Mouse (Mus musculus) kidney, embryonic 14.5 days (tissue): ENCODE measurements around the gene Rgs14. TPM values are rescaled to one million over a fixed set of nuclear protein-coding genes. Genes with fewer than 3 reads are reported as not detected.

ENCODE experiments used
- ATAC-seq: fragments of 200-750 bp; cut with Nextera tagmentation; 2 replicates; pipeline ENCODE4 v1.8.0; 2017; ENCODE audit warnings: moderate number of reproducible peaks, mild to moderate bottlenecking, moderate TSS enrichment, moderate library complexity; ENCODE audit not compliant: low FRiP score, low TSS enrichment
- H3K27ac ChIP-seq: fragments of 300-500 bp; sonication (generic); 2 replicates; pipeline ENCODE4 v1.5.1; 2014; ENCODE audit warnings: low read depth, mild to moderate bottlenecking, low read length, moderate library complexity, mixed read lengths
- H3K27me3 ChIP-seq: fragments of 300-500 bp; sonication (generic); 2 replicates; pipeline ENCODE4 v1.6.1; 2014; ENCODE audit warnings: mild to moderate bottlenecking, low read length; ENCODE audit not compliant: control insufficient read depth, insufficient read depth
- H3K36me3 ChIP-seq: fragments of 300-500 bp; sonication (generic); 2 replicates; pipeline ENCODE4 v1.6.1; 2014; ENCODE audit warnings: low read length, mixed read lengths; ENCODE audit not compliant: control insufficient read depth, insufficient read depth
- H3K4me1 ChIP-seq: fragments of 300-500 bp; sonication (generic); 2 replicates; pipeline ENCODE4 v1.6.1; 2014; ENCODE audit warnings: low read length, mixed read lengths; ENCODE audit not compliant: control insufficient read depth, insufficient read depth
- H3K4me2 ChIP-seq: fragments of 300-500 bp; sonication (generic); replicated peaks from 2 replicates; pipeline ENCODE4 v1.6.1; 2014; ENCODE audit warnings: low read depth, mild to moderate bottlenecking, low read length
- H3K4me3 ChIP-seq: fragments of 300-500 bp; sonication (generic); 2 replicates; pipeline ENCODE4 v1.5.1; 2014; ENCODE audit warnings: mild to moderate bottlenecking, low read length
- H3K9ac ChIP-seq: fragments of 300-500 bp; sonication (generic); 2 replicates; pipeline ENCODE4 v1.6.1; 2014; ENCODE audit warnings: low read depth, mild to moderate bottlenecking, low read length, moderate library complexity
- H3K9me3 ChIP-seq: fragments of 300-500 bp; sonication (generic); 2 replicates; pipeline ENCODE4 v1.6.1; 2016; ENCODE audit warnings: low read length; ENCODE audit not compliant: control insufficient read depth
- WGBS: fragments of 180-500 bp; shearing (Covaris S2); extraction: QIAGEN DNeasy Blood & Tissue Kit; methylation state at CpG from one replicate; pipeline ENCODE4 v1.1.7; 2014; 5-methylcytosine and 5-hydroxymethylcytosine counted together
- polyA plus RNA-seq: library from polyadenylated mRNA; unstranded; fragments of >200 nt; fragmentation: Nextera tagmentation; extraction: Ambion mirVana; gene quantifications from 2 replicates; pipeline ENCODE4 v1.2.1, GENCODE M21; 2014

The Rgs14 gene
- polyA plus RNA-seq, 1 experiment from 2014 or later = 0.92 TPM

DNA sequence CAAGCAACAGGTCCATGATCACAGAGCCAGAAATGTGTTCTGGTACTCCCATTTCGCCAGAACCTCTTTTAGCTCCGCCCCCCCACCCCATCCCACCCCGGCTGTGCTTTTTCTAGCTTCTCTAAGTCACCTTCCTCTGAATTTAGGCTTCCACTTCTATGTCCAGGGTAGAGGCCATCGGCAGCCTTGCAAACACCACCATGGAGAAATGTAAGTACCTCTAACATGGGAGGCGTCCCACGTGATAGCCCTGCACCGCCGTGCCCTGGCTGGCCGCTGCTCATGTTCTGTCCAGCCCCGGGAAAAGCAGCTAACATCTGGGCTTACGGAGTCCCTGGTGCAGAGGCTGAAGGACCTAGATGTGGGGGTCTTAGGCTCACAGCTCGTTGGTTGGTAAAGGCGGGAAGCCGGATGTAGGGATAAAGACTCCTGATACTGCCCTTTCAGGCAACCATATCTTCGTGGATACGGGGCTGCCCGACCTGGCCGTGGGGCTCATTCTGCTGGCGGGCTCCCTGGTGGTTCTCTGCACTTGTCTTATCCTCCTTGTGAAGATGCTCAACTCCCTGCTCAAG is 39.1 kb downstream of the Rgs14 start:
- ATAC-seq = no peak
- Histone ChIP-seq H3K9ac (no peak overlapping the region), H3K27me3 (0 out of 2 replicates have a peak, but pooled peaks cover 2% of the 10 kb centered on the region), H3K9me3 (no peaks in the 10 kb centered on the region), H3K4me2 (no peak overlapping the region), H3K4me1 (no peaks in the 10 kb centered on the region), H3K4me3 (no peak overlapping the region), H3K27ac (no peak overlapping the region), H3K36me3 (no peaks in the 10 kb centered on the region)
- 88% methylated on average over 19 of the region's 19 CpGs for WGBS

GRCm38 (mm10) chr13:55411826-55412225 is 42.3 kb downstream of the Rgs14 start:
- ATAC-seq = no peak
- Histone ChIP-seq H3K36me3 (no peaks in the 10 kb centered on the region), H3K9ac (no peak overlapping the region), H3K27me3 (0 out of 2 replicates have a peak, but pooled peaks cover 3% of the 10 kb centered on the region), H3K4me1 (0 out of 2 replicates have a peak, but pooled peaks cover 5% of the 10 kb centered on the region), H3K9me3 (no peaks in the 10 kb centered on the region), H3K4me2 (no peak overlapping the region), H3K27ac (no peak overlapping the region), H3K4me3 (no peak overlapping the region)
- WGBS = 68% methylated on average over 7 of the region's 7 CpGs

DNA sequence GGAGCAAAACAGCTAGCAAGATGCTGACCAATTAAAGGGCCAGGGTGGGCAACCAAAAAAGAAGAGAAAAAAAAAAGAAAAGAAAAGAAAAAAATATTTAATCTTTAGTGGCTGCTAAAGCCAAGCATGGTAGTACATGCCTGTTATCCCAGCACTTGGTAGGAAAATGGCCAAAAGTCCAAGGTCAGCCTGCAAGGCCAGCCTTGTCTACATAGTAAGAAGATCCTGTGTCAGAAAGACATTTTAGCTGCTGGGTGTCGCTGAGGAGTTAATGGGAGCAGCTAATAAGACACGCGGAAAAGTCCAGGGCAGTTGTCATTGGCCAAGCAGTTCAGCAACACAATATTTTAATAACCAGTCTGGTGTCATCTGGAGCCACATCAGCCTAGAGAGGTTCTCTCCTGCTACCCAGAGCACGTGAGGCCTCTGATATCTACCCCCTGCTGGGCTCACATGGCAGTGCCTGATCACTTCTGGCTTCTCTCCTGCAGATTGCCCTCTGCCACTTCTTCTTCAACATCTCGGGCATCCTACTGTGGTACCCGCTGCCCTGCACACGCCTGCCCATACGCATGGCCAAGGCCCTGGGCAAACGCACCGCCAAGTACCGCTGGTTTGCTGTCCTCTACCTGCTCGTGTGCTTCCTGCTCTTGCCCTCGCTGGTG is 43.2 kb downstream of the Rgs14 start:
- Histone ChIP-seq H3K9ac (no peak overlapping the region), H3K27me3 (0 out of 2 replicates have a peak, but pooled peaks cover 3% of the 10 kb centered on the region), H3K4me3 (no peak overlapping the region), H3K36me3 (no peaks in the 10 kb centered on the region), H3K4me1 (0 out of 2 replicates have a peak, but pooled peaks cover 5% of the 10 kb centered on the region), H3K9me3 (no peaks in the 10 kb centered on the region), H3K4me2 (no peak overlapping the region), H3K27ac (no peak overlapping the region)
- no peak for ATAC-seq
- WGBS = 78% methylated on average over 13 of the region's 13 CpGs

GRCm38 (mm10) chr13:55413333-55413732 is 43.8 kb downstream of the Rgs14 start:
- Histone ChIP-seq H3K36me3 (no peaks in the 10 kb centered on the region), H3K4me1 (0 out of 2 replicates have a peak, but pooled peaks cover 8% of the 10 kb centered on the region), H3K4me2 (no peak overlapping the region), H3K4me3 (no peak overlapping the region), H3K9ac (no peak overlapping the region), H3K9me3 (no peaks in the 10 kb centered on the region), H3K27ac (no peak overlapping the region), H3K27me3 (0 out of 2 replicates have a peak, but pooled peaks cover 5% of the 10 kb centered on the region)
- ATAC-seq = no peak
- 89% methylated on average over 12 of the region's 12 CpGs for whole genome bisulfite sequencing

GRCm38 (mm10) chr13:55414743-55415380 is 45.3 kb downstream of the Rgs14 start, which contains the start of gene Pfn3:
Gene Pfn3, minus strand, starts transcription at chr13:55415232.
- peak within 1 kb of the TSS; percentile 36 for H3K4me3 ChIP-seq
- WGBS = 14% methylated on average over 41 of the region's 41 CpGs
- peak; percentile 61 for ATAC-seq
- H3K4me2 ChIP-seq = peak within 1 kb of the TSS; percentile 64
- no peaks in the 10 kb centered on the region for H3K9me3 ChIP-seq
- H3K27ac ChIP-seq = no peak within 1 kb of the TSS
- H3K27me3 ChIP-seq = peaks cover 17% of the 10 kb centered on the region
- peak within 1 kb of the TSS; percentile 42; the same call in 1 of the 2 replicates for H3K9ac ChIP-seq
- H3K4me1 ChIP-seq = 0 out of 2 replicates have a peak, but pooled peaks cover 8% of the 10 kb centered on the region
- H3K36me3 ChIP-seq = no peaks in the 10 kb centered on the region

DNA sequence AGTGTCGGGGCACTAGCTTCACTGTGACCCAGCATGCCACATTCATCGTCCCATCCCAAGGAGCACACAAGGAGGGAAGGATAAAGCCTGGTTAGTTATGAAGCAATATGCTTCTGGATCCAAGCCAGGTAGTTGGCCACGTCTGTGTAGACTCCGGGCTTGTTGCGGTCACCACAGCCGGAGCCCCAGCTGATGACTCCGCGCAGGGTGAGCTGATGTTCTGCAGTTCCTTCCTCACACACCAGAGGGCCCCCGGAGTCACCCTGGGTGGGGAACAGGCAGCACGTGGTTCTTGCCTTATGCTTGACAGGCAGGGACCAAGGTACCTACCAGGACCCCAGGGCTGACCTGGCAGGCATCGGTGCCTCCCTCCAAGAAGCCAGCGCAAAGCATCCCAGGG is 48.5 kb downstream of the Rgs14 start:
- Histone ChIP-seq H3K27ac (no peak overlapping the region), H3K9me3 (no peaks in the 10 kb centered on the region), H3K9ac (no peak overlapping the region), H3K4me2 (no peak overlapping the region), H3K4me1 (0 out of 2 replicates have a peak, but pooled peaks cover 14% of the 10 kb centered on the region), H3K27me3 (peaks cover 39% of the 10 kb centered on the region), H3K36me3 (no peaks in the 10 kb centered on the region), H3K4me3 (no peak overlapping the region)
- peak; percentile 54 for ATAC-seq
- 12% methylated on average over 12 of the region's 12 CpGs for WGBS

DNA sequence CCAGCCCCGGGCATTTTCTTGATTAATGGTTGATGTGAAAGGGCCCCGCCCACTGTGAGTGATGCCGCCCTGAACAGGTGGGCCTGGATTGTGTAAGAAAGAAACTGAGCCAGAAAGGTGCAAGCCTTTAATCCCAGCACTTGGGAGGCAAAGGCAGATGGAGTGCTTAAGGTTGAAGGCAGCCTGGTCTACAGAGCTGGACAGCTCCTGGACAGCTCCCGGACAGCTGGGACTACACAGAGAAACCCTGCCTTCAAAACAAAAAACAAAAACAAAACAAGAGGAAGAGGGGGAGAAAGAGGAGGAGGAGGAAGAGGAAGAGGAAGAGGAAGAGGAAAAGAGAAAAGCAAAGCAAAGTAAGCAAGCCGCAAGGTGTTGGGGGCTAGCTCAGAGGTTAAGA is 49.6 kb downstream of the Rgs14 start:
- ATAC-seq = no peak
- no peak overlapping the region for H3K4me3 ChIP-seq
- 0 out of 2 replicates have a peak, but pooled peaks cover 14% of the 10 kb centered on the region for H3K4me1 ChIP-seq
- peaks cover 37% of the 10 kb centered on the region for H3K27me3 ChIP-seq
- H3K9me3 ChIP-seq = no peaks in the 10 kb centered on the region
- H3K4me2 ChIP-seq = no peak overlapping the region
- no peak overlapping the region for H3K27ac ChIP-seq
- H3K9ac ChIP-seq = no peak overlapping the region
- WGBS = 76% methylated on average over 5 of the region's 5 CpGs
- H3K36me3 ChIP-seq = no peaks in the 10 kb centered on the region

DNA sequence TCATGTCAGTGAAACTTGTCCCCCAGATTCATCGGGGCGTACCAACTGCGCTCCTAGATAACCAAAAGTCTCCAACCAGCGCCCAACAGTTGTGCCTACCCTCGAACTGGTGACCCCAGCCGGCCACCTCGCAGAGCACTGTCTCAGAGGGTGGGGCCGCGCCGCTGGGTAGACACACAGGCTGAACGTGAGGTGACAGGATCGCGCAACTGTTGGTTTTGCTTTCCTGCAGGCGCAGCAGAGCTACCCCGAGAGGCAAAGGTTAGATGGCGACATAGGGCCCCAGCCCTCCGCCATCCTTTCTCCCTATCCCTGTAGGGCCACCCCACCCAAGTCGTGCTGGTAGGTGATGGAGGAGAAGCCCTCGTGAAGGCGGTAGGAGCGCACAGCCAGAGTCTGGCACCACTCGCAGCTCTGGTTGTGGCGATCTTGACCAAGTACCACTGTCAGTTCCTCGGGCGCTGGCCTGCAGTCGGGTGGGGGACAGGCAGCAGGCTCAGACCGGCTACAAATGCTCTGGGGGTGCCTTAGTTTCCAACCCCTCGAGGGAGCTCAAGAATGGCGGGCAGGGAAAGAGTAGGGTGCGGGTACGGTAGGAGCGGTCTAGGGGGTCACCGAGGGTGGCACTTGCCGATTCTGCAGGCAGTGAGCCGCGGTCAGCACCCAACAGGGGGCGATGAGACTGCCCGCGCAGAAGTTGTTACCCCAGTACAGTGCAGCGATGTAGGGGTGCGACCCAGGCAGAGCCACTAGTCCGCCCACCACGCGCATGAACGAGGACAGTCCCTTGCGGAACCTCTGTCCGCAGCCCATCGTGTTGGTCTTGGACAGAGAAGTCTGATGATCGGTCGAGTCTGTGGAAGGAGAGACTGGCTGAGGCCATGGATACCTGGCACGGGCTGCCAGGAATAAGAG is 50.7 kb downstream of the Rgs14 start:
- Histone ChIP-seq H3K27ac (no peak overlapping the region), H3K9ac (no peak overlapping the region), H3K36me3 (no peaks in the 10 kb centered on the region), H3K27me3 (peaks cover 37% of the 10 kb centered on the region), H3K4me3 (0 out of 2 replicates have a peak overlapping the region, but pooled peaks have one; percentile 24), H3K4me1 (0 out of 2 replicates have a peak, but pooled peaks cover 9% of the 10 kb centered on the region), H3K4me2 (no peak overlapping the region), H3K9me3 (no peaks in the 10 kb centered on the region)
- WGBS = 30% methylated on average over 51 of the region's 51 CpGs
- ATAC-seq = peak; percentile 7; the same call in 1 of the 2 replicates
